Mouse (Mus musculus) ES-Bruce4 (cell line): Measurements from ENCODE around the gene Obscn. TPM values are rescaled to one million over a fixed set of nuclear protein-coding genes. Genes with fewer than 3 reads are reported as not detected.

Experiments used
- H3K27ac ChIP-seq: 2 replicates; pipeline ENCODE4 v1.5.1; 2012; ENCODE audit warnings: low read length, inconsistent platforms; ENCODE audit not compliant: insufficient read depth
- H3K27me3 ChIP-seq: 2 replicates; pipeline ENCODE4 v1.6.1; 2012; ENCODE audit warnings: mild to moderate bottlenecking, low read length, inconsistent platforms; ENCODE audit not compliant: control insufficient read depth, poor library complexity, insufficient read depth, severe bottlenecking
- H3K36me3 ChIP-seq: 2 replicates; pipeline ENCODE4 v1.6.1; 2012; ENCODE audit warnings: inconsistent platforms, mild to moderate bottlenecking, low read length, moderate library complexity; ENCODE audit not compliant: control insufficient read depth, poor library complexity, insufficient read depth, severe bottlenecking
- H3K4me1 ChIP-seq: one replicate; pipeline ENCODE4 v1.8.1; 2011; ENCODE audit warnings: low read length; ENCODE audit not compliant: control insufficient read depth, insufficient read depth
- H3K4me3 ChIP-seq: 2 replicates; pipeline ENCODE4 v1.5.1; 2011; ENCODE audit warnings: low read depth, mild to moderate bottlenecking, low read length
- H3K9ac ChIP-seq: 2 replicates; pipeline ENCODE4 v1.6.1; 2012; ENCODE audit warnings: low read depth, mild to moderate bottlenecking, inconsistent platforms; ENCODE audit not compliant: poor library complexity, severe bottlenecking
- H3K9me3 ChIP-seq: replicated peaks from 2 replicates; pipeline ENCODE4 v1.6.1; 2012; ENCODE audit warnings: mild to moderate bottlenecking, low read length, inconsistent platforms; ENCODE audit not compliant: control insufficient read depth, poor library complexity, insufficient read depth, severe bottlenecking
- CTCF ChIP-seq: IDR thresholded peaks from one replicate; pipeline ENCODE4 v1.8.1; 2011; ENCODE audit warnings: low read depth, low read length
- EP300 ChIP-seq: IDR thresholded peaks from 2 replicates; pipeline ENCODE4 v1.6.1; 2011; ENCODE audit warnings: low read depth, low read length; ENCODE audit not compliant: insufficient read depth
- POLR2A ChIP-seq: IDR thresholded peaks from one replicate; pipeline ENCODE4 v1.8.1; 2011; ENCODE audit warnings: low read length; ENCODE audit not compliant: insufficient read depth
- polyA plus RNA-seq: library from polyadenylated mRNA; stranded (reverse); fragments of >200 nt; gene quantifications from 2 replicates; pipeline ENCODE4 v1.2.4, GENCODE M21; 2011; ENCODE audit warnings: low read depth; ENCODE audit not compliant: missing spikeins, insufficient read depth, insufficient read length

Obscn gene
- polyA plus RNA-seq, 1 experiment, result 1.3 TPM

DNA sequence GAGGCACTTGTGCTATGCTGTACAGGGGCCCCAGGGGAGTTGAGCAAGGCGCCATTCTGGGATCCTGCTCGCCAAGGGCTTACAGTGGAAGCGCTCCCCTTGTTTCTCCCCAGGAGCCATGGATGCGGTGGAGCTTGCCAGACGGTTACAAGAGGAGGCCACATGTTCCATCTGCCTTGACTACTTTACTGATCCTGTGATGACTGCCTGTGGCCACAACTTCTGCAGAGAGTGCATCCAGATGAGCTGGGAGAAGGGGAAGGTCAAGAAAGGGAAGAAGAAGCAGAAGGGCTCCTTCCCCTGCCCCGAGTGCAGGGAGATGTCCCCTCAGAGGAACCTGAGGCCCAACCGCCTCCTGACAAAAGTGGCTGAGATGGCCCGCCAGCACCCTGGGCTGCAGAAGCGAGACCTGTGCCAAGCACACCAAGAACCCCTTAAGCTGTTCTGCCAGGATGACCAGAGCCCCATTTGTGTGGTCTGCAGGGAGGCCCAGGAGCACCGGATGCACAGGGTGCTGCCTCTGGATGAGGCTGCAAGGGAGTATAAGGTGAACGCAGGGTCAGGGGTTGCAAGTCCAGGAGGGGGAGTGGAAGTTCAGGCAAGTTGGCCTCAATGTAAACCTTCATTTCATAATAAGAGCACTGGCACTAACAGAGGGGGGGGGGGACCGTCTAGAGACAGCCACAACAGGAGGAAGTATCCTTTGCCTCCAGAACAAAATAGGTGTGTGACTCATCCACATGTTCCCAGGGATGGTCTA is 171.0 kb downstream of the Obscn start:
- Histone ChIP-seq H3K27ac (no peak overlapping the region), H3K27me3 (no peaks in the 10 kb centered on the region), H3K4me1 (no peaks in the 10 kb centered on the region), H3K9me3 (peaks cover 6% of the 10 kb centered on the region), H3K9ac (no peak overlapping the region), H3K4me3 (no peak overlapping the region), H3K36me3 (no peaks in the 10 kb centered on the region)
- TF ChIP-seq EP300 (no peak), CTCF (no peak), POLR2A (no peak)

DNA sequence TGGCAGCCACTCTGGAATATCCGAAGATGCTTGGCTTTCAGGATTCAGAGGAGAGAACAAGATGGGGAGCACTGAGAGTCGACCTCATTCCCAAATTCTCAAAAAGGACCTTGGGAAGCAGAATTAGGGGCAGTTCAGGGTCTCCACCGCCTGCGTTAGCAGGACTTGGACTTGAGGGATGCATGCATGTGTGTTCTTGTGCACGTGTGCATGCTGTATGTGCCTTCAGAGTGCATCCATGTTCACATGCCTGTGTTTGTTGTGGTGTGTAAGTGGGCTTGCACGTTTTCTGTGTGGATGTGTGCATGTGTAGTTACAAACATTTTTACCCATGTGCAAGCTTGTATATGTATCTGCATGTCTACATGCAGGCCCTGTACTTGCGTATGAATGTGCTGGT is 172.0 kb downstream of the Obscn start:
- H3K9ac ChIP-seq, result no peak overlapping the region
- TF ChIP-seq POLR2A (no peak), EP300 (no peak), CTCF (no peak)
- no peaks in the 10 kb centered on the region for H3K27me3 ChIP-seq
- no peaks in the 10 kb centered on the region for H3K4me1 ChIP-seq
- H3K9me3 ChIP-seq, result peaks cover 6% of the 10 kb centered on the region
- H3K36me3 ChIP-seq, result no peaks in the 10 kb centered on the region
- no peak overlapping the region for H3K27ac ChIP-seq
- H3K4me3 ChIP-seq, result no peak overlapping the region

DNA sequence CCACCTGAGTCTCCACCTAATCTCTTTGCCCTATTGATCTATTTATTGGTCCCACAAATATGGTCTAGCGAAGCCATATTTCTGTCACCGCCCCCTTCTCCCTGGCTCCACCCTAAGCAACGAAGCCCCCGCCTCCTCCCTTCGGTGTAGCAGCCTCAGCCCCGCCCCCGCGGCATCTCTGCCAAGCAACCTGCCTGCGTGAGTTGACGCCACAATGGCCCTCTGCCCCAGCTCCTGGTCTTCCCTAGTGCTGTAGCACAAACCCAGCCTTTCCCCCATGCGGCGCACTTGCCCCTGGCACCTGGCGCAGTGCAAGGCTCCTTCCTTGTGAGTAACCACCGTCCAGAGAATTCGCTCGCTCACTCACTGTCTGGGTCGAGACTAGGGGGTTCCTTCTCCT is 172.7 kb downstream of the Obscn start:
- Histone ChIP-seq H3K9ac (no peak overlapping the region), H3K4me3 (no peak overlapping the region), H3K9me3 (peaks cover 6% of the 10 kb centered on the region), H3K27ac (no peak overlapping the region), H3K4me1 (no peaks in the 10 kb centered on the region), H3K36me3 (no peaks in the 10 kb centered on the region), H3K27me3 (no peaks in the 10 kb centered on the region)
- TF ChIP-seq POLR2A (no peak), CTCF (no peak), EP300 (no peak)

DNA sequence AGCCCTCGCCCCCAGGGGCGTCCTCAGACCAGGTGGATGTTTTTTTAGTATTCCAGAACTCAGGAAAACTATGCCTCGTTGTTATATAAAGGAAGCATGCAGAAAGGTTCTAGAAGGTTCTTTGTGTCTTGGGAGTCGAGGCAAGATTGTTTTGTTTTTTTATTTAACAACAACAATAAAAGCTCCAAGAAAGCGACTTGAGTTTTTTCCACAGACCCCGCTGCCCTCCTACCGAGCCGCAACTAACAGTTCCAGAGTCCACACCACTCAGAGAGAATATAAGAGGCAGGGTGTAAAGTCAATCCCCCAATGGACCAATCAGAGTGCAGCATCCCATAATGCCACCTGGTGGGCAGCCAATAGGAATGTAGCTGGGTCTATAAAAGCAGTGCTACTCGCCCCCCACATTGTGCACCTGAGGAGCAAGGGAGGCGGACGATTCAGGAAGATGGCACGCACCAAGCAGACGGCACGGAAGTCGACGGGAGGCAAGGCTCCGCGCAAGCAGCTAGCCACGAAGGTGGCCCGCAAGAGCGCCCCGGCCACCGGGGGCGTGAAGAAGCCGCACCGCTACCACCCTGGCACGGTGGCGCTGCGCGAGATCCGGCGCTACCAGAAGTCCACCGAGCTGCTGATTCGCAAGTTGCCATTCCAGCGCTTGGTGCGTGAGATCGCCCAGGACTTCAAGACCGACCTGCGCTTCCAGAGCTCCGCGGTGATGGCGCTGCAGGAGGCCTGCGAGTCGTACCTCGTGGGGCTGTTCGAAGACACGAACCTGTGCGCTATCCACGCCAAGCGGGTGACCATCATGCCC is 174.6 kb downstream of the Obscn start:
- no peak overlapping the region for H3K9ac ChIP-seq
- H3K27me3 ChIP-seq, result no peaks in the 10 kb centered on the region
- no peaks in the 10 kb centered on the region for H3K4me1 ChIP-seq
- H3K27ac ChIP-seq, result no peak overlapping the region
- no peak for TF ChIP-seq EP300
- TF ChIP-seq CTCF, result no peak
- TF ChIP-seq POLR2A, result no peak
- H3K4me3 ChIP-seq, result peak overlapping the region; percentile 13
- peaks cover 6% of the 10 kb centered on the region for H3K9me3 ChIP-seq
- H3K36me3 ChIP-seq, result no peaks in the 10 kb centered on the region

DNA sequence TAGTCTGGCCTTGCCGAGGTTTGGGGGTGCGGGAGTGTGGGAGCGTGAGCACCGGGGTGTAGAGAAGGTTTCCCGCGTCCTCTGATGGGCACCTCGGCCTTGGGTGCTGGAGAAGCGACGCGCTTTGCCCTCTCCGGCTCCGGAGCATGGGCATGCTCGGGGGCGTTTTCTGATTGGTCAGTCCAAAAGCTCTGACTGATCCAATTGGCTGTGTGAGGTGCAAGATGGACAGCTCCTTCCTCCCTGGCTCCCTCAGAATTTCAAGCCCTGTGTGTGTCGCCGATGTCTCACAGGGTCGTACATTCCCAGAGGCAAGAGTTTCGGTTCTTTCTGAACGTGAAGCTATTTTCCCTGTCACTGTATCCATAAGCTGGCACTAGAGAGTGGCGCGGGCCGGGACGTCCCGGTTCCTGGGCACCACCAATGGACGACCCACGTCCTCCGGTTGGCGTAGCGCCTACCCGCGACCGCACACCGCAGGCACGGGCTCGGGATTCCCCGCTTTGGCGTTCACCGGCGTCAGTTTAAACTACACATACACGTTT is 176.2 kb downstream of the Obscn start:
- Histone ChIP-seq H3K9ac (peak overlapping the region; percentile 36; the same call in 1 of the 2 replicates), H3K27me3 (no peaks in the 10 kb centered on the region), H3K27ac (no peak overlapping the region), H3K9me3 (peaks cover 6% of the 10 kb centered on the region), H3K4me3 (peak overlapping the region; percentile 77), H3K36me3 (no peaks in the 10 kb centered on the region), H3K4me1 (no peaks in the 10 kb centered on the region)
- TF ChIP-seq CTCF (peak; percentile 31), POLR2A (no peak)
